Mouse (Mus musculus) layer of hippocampus, adult 9-11 months (tissue): ENCODE results near the gene Bcorl1.

Experiments
- DNase-seq: peaks from one replicate; pipeline ENCODE4 v3.0.0; 2022

Bcorl1 gene

DNA sequence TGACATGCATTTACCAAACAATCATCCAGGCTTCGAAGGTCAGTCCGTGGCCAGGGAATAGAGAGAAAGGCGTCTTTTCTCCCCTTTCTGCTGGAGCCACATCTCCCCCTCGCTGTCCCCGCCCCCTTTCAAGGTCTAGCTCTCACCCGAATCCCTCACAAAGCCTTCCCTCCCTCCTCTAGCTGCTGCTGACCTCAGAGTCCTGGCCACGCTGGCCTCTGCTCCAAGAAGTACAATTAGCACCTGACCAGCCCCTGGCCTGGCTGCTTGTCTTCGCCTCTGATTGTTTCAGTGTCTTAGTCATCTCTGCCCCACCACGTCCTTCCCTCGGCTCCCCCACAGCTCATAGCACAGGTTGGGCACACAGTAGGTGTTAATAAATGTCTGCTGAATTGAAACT, 108.5 kb downstream of the Bcorl1 start:
- no peak for DNase-seq

DNA sequence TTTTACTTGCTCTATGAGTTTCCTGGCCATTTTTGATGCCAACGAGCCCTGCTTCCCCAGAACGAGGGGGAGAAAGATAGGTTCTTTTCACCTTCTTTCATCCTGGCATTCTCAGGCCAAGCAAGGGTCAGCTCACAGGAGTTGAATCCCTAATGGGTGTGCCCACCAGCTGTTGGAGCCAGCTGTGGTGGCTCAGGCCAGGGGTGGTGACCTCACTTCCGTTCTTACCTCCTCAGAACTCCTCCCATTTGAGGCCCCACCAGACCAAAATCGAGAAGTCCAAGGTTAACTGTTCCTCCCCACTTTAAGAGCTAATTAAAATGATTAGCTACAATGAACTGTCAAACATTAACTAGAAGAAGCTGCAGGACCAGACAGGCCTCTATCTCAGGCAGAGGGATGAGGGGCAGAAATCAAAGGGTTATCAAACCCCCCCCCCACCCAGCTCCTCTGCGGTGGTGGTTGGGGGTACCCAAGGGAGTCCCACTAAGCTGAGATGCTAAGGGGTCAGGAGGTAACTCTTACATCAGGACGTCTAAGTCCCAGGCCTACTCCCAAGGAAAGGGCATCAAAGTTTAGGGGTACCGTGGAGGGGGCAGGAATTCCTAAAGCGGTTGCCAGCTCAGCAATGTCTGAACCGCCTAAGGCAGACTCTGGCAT, 111.2 kb downstream of the Bcorl1 start:
- DNase-seq, result no peak

DNA sequence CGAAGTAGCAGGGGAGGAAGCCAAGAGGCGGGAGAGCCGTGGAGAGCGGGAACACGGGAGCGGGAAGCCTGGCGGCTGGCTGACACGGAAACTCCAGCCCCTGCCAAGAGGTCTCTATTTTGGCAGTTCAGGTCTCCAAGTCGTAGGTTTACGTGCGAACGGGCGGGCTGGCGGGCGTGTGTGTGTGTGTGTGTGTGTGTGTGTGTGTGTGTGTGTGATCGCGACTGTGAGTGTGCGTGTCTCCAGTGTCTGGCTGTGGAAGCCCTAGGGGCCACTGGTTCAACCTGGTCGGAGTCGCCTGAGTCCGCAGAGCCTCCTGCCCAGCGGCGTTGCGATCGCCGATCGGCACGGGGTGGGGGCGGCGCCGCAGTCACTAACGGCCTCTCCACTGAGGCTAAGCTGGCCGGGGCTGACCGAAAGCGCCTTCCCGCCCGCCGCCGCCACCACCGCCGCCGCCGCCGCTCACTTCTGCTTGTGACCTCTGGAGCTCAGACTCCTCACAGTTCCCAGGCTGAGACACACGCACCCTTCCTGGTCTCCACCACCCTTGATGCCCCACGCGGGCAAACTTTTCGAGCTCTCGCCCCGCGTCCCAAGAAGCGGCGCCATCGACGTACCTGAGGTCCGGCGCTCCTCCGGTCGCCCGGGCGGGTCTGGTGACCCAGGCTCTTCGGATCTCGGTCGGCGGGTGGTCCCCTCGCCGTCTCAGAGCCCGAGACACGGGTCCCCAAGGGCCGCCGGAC, 111.9 kb downstream of the Bcorl1 start:
- DNase-seq, result no peak

DNA sequence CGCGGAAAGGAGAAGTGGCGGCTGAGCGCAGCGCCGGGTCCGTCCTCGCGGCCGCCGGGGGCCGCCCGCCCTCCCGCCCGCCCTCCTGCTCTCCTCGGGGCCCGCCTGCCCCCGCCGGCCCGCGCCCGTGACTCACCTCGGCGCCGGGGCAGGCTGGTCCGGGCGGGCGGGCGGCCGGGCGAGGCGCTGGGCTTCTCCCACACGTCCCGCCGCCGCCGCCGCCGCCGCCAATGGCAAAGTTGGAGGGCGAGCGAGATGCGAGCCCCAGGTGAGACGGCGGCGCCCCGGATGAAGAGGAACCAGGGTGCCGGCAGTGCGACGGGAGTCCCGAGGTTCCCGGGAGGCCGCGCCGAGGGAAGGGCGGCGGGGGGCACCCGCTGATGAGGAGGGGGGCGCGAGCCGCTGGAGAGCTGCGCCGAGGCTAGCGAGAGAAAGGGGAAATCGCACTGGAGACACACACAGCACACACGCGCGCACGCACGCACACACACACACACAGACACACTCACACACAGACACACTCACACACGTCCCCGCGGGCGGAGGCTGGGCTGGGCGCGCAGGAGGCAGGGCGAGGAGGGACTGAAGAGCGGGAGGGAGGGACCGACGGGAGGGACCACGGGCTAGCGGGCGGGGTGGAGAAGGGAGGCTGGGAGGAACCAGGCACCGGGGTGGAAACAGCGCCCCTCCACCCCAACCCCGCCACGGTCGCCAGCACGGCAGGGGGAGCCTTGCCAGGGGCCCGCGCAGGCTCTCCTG, 112.8 kb downstream of the Bcorl1 start:
- peak; percentile 49 for DNase-seq

DNA sequence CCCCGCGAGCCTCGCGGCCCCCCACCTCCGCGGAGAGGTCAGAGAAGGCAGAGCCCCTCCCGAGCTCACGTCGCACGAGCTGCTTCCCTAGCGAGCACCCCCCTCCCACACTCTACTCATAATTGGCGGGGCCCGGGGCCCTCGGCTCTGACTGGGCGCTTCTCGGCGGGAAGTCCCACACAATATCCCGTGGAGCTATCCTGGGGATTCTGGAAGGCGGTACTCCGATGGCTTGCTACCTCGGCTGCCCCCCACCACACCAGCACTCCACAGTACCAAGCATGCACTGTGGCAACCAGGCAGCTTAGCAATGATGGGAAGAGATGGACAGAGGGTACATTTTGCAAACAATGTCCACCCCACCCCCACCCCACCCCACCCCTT, 113.3 kb downstream of the Bcorl1 start:
- DNase-seq, result no peak

DNA sequence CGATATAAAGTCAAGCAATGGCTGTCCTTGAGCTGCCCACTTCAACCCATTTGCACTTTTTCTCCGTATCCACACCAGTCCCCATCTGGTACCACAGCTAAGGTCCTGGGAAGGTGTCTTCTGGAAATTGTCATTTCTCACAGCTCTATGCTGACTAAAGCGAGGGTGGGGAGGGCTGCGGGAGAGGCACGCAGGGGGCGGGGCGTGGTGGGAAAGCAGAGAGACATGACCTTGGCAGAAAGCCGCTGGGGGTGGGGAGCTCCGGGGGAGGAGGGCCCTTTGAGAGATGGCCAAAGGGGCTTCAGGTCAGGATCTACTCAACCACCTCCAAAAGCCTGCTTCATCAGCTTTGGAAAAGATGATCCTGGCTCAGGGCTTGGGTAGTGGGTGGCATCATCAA, 113.9 kb downstream of the Bcorl1 start:
- DNase-seq, result no peak

DNA sequence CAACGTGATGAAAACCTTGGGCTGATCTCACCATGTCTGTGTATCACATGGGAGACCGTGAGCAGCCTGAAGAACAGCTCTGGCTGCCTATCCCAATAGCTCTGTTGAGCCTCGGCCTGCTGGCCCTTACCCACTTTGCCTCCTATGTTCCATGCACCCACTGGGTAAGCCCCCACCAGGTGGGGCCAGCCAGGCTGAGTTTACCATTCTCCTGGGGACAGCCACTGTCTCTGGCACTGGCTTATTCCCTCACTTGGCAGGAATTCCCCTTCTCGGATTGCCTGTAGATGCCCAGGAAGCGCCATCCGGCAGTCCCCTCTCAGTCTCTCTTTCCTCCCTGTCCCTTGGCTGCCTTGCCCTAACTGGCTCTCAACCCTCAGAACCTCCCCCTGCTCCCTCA, 115.8 kb downstream of the Bcorl1 start:
- DNase-seq, result no peak
